Mouse (Mus musculus) ES-E14 (cell line): ENCODE data around the gene Dhrs7b.

Experiments used
- CHD2 ChIP-seq: IDR thresholded peaks from 2 replicates; pipeline ENCODE4 v1.6.1; 2014; ENCODE audit warnings: mild to moderate bottlenecking, low read depth, low read length, inconsistent platforms
- HCFC1 ChIP-seq: IDR thresholded peaks from 2 replicates; pipeline ENCODE4 v1.6.1; 2012; ENCODE audit warnings: low read length, inconsistent platforms, borderline replicate concordance; ENCODE audit not compliant: insufficient read depth
- ZC3H11A ChIP-seq: IDR thresholded peaks from 2 replicates; pipeline ENCODE4 v1.6.1; 2012; ENCODE audit warnings: low read depth, mild to moderate bottlenecking, inconsistent platforms, low read length, borderline replicate concordance
- ZNF384 ChIP-seq: IDR thresholded peaks from 2 replicates; pipeline ENCODE4 v1.6.1; 2012; ENCODE audit warnings: low read depth, low read length, inconsistent platforms

DNA sequence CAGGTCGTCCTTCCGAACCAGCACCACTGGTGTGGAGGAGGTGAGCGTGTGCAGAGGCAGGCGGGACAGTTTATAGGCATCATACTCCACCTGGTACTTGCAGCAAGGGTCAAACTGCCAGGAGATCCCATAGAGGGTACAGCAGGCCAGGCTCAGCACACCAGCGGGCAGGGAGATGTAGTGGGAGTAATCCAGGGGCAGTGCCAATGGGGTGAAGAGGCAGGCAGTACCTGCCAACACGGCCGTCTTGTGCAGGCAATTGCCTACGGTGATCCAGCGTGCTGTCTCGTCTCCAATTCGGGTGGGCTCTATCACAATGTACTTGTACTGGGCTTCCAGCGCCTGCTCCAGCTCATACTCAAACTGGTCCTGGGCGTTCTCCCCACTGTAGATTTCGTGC is 34.5 kb downstream of the Dhrs7b start:
- TF ChIP-seq ZNF384 (no peak), ZC3H11A (no peak), HCFC1 (no peak), CHD2 (no peak)
